Mouse (Mus musculus) CD4-positive, CD25-positive, alpha-beta regulatory T cell, adult 4 months (primary cell): ENCODE measurements at regions not wholly inside any gene's neighbourhood (a gene's known extent, or its start where the extent isn't known, plus 50 kb on each side); places are given as distances from the start of the nearest gene placed in this dataset.

Experiments used
- ATAC-seq: one replicate; pipeline ENCODE4 v1.8.0; 2017

DNA sequence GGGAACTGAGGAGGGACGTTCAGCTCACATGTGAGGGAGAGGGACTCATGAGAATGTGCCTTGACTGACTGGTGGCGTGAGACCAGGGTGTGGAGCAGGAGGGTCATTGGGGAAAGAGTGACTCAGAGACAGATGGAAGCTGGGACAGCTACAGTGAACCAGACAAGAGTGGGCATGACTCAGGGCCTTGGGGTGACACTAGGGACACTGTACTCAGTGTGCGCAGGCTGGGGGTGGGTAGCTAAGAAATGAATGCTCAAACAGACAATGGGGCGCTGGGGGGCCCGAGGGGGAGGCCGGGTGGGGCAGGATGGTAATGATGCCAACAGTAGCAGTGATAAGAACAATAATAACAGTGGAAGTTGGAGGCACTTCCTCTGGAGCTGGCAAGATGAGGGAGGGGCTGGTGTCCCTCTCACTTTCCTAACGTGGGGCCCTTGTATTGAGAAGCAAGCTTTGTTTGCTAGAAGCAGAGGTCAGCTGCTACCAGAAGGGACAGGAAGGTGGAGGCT is 374.0 kb downstream of the Dhx35 start:
- ATAC-seq = no peak

DNA sequence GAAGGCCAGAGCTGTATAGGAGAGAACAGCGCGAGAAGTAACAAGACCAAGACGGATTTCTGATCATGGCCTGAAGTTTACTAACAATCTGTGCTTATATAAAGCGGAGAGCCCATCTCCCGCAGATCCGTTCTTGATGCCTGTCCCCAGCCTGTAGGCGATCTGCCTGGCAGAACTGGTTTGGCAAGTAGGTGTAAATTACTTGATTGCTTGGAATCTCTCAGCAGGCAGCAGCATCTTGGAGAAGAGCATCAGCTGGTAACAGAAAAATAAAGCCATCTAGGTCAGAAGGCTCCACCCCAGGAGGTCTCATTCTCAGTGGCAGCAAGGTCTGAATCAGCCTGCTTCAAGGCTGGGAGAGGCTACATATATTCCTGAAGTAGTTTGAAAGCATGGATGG is 401.5 kb downstream of the Dhx35 start:
- no peak for ATAC-seq

DNA sequence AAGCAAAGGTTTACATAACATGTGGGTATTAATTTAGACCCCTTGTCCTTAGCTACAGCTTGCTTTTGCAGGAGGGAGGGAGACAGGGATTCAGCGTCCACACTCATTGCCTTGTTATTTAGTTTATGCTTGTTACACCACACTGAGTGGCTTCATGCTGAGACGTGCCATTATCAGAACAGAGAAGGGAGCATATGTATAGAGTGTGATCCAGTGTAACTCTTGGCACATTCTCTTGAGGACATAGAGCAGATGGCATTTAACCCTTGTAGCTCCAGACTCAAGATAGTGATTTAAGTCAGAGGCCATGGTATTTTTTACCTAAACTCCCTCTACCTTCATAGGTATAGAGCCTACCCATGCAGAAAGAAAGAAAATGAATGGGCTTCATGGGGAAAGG is 437.7 kb downstream of the Dhx35 start:
- no peak for ATAC-seq

DNA sequence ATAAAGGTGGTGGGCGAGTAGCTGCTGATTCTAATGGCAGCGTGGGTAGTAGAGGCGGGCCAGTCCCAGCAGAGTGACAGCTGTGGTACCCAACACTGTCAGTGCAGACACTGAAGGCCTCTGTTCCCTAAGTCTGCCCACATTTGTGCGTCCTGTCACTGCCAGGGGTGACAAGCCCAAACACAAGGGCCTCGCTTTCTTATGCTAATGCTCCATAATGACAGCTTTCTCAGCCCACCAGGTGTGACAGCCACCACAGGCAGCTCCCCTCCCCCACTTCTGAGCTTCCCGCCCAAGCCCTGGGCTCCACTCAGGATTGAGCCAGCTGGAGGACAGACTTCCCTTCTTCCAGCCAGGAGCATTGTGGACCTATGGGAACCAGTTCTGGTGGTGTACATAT is 440.4 kb downstream of the Dhx35 start:
- ATAC-seq = no peak

DNA sequence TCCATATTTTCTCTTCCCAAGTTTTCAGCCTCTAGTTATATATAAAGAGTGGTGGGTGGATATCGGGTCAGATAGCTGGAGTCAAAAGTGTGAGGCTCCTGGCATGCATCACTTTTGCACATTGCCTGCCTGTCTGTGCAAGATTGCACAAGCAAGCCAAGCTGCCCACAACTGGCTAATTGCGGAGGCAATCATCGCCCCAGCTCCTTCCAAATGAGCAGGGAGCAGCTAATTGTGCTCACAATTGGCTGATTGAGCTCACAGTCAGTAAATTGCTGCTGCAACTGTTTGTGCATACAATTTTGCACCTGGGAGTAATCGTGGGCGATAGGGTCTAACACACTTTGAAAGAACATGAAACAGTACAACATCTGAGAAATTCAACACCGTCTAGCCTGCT is 455.5 kb downstream of the Dhx35 start:
- ATAC-seq = no peak

DNA sequence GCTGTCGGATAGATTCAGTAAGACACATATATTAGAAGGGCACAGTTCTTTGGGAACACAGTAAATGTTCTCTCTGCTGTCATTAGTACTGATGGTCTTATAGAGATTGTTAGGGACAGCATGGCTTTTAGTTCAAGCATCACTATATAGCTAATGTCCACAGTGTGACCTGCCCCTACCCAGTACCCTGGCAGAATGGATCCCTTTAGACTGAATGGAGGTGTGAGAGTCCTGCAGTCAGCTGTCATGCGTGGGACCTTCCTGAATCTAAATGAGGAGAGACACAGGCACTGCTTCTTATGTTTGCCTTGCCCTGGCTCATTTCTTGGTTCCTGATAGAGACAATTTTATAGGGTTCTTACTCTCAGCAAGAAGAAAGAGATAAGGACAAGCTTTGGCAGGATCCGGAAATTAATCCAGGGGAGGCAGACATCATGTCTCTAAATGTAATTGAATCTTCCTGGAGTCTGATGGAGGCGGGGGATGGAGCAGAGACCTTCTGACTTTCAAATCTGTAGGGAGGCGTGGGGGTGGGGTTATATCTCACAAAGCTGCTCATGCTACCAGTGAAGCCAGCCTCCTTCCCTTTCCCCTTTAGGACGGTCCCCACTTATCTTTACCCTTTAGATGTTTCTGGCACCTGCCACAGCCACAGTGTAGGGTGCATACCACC is 456.5 kb downstream of the Dhx35 start:
- no peak for ATAC-seq

DNA sequence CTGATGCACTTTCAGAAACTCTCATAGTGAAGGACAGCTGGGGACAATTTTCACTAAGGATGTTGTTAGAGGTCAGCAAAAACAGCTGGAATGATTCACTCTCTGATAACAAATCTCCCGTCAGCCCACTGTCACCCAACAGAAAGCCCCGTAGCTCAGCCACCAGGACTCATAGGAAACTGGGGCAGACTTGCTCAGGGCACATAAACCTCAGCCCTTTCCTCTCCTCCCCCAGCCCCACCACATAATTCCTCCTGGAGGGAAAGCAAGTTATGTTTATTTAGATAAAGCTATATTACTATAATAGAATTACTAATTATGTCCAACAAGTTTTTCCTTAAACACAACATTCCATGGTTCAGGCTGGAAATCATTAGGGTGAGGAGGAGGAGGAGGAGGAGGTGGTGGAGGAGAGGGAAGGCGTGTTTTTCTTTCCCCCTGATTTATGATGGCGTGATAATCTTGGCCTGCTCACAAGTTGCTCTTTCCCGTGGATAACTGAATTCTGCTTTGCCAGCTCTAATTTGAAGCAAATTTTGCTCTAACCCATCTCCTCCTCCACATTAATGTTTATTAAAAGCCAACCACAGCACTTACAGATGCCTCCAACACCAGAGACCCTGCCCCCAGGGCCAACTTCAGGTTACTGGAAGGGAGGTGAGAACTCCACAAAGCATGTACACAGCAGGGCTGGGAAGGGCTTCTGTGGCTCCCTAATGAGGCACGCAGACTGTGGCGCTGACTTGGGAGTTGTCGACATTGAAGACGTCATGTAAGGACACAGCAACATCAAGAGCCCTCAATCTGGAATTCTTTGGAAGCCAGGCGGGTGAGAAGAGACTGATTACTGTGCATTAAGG is 475.8 kb downstream of the Dhx35 start:
- ATAC-seq = no peak

DNA sequence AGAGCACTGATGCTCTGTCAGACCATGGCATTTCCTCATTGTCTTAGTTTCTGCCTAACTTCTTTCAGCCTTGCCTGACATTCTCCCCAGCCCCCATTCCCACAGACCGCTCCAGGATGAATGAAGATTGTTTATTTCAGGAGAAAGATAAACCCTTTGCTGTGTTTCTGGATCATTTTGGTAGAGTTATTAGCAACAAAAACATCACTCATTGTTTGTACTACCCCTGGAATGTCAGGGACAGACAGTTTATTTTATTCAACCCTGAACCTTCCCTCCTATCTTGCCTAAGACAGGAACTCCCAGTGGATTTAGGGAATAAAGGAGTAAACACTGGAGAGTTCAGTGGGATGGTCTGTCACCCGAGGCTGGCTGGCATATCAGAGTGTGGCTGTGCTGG is 484.3 kb downstream of the Dhx35 start:
- ATAC-seq = no peak

DNA sequence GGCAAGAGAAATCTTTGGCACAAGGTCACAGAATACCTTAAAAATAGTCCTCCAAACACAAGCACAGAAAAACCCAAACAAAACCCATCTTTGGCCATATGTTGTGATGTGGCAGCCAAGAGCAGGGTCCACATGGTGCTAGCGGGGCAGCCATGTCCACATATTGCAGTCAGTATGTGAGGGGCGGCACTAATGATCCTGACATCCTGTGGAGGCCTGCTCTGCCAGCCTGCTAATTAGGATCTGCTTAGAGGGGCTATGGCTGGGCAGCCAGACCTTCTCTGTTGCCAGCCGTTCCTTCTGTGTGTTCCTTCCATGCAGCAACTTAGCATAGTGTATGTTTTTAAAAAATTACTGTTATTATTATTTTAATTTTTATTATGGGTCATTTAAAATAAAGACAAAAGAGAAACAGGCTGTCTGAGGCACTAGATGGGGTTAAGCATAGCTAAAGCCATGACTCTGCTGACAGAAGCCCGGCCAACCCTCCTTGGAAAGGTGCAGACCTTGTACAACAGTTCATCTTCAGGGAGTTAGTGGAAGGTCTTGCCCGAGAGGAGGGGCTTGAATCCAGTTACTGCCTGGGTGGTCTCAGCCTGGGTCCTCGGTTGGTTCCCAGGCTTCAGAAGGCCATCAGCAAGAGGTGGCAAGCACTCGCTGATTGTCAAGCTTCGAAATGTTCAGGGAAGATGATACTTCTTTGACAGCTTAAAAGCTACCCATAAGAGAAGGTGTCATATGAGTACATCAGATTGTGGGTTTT is 487.1 kb downstream of the Dhx35 start:
- ATAC-seq = no peak

DNA sequence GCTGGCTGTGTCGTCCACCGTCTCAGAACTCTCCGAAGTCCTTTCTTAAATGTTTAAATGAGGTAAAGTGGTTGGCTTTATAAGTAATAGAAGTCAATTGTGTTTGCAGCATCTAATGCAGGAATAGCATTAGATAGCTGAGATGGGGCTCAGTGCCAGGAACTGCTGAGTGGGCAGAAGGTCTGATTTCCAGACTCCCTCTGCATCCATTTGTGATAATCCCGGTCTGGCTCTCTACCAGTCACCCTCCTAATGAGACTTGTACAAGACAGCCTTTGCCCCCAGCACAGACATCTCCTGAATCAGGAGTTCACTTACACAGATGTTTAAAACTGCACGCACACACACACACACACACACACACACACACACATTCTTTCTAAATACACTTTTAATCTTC is 489.5 kb downstream of the Dhx35 start:
- ATAC-seq = no peak

DNA sequence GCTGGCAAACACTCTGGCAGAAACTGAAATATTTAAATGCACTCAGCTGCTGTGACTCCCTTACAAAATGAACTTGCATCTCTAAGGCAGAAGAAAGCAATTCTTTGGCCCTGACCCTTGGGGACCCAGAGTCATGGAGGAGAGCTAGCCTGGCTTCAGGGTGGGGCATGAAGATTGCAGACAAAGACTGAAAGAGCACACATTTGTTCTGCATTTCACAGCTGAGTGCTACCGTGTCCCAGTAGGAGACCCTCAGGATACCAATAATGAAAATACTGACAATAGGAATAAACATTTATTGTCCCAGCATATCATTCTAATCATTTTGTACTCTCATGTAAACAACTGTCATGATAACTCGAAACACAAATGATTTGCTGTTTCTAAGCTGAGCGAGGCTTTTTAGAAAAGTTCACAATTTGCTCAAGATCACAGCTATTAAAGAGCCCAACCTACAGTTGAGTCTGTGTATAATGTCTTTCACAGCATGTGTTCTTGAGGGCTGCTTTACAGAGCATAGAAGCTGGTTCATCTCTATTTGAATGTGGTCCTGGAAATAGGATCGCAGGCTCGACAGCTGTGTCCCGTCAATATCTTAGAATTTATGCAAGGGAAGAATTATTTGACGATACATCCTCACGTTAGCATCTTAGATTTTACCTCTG is 490.1 kb downstream of the Dhx35 start:
- ATAC-seq = no peak

DNA sequence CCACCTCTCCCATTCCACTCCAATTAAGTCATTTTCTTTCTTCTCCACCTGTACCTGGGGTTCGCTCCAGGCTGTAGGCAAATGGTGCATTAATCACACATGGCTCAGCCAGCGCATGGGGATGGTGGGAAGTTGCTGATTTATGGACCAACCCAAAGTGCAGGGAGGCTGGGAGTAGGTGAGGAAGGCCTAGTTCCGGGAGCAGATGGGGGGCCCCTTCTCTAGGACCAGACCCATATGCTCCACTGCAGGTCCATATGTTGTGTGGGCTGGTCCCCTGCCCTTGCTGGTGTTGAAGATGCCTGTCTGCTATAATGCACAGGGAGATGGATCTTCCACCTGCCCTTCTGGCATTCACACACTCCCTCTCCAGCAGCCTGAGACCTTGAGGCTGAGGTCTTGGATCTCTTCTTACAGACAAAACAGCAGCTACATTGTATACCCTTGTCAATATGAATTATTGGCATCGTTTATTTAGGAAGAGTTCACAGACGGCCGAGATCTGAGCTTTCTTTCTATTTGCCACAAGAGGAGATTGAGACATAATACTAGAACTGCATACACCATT is 493.5 kb downstream of the Dhx35 start:
- no peak for ATAC-seq

DNA sequence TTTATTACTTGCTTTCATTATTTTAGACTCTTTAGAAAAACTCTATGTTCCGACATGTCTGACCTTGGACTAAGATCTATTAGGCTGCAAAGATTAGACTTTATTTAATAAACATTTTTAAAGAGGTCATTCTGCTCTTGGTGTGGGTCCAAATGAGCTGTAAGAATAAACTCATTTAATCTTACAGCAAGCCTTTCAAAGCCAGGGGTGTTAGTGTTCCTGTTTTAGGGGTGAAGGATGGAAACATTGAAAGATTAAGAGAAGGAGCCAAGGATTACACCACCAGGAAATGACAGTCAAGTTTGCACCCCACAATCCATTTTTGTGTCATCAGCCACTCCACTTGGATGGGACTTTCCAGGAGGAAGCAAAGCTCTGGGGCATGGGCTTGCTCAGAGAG is 495.5 kb downstream of the Dhx35 start:
- ATAC-seq = no peak

DNA sequence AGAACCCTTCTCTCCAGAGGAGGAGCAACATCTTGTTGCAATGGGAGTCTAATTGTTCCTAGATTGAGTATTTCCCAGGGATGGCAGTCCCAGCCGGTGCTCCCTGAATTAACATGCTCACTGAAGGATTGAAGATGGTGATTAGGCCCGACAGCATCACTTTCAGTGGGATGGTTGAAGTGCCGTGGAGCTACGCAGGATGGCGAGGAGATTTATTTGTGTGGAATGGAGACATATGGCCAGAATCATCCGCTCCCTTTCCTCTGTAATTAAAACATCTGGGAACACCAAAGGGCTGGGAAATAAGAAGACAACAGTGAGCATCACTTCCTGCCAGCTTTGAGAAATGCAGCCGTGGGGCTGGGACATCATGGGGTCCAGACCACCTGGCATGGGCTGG is 512.4 kb downstream of the Dhx35 start:
- ATAC-seq = no peak

DNA sequence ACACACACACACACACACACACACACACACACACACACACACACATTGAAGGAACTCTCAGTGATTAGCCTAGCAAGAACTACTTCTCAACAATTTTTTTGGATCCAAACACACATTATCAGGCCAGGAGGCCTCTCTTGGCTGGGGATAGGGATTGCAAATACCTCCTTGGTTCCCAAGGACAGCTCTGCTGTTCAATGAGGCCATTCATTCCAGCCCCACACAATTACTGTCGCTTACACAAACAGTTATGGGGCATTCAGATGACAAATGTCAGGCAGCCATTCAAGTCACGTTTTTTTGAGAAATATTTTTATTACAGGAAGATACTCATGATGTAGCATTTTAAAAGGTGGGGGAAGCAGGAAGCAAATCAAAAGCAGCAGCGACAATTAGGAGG is 540.1 kb downstream of the Dhx35 start:
- no peak for ATAC-seq

DNA sequence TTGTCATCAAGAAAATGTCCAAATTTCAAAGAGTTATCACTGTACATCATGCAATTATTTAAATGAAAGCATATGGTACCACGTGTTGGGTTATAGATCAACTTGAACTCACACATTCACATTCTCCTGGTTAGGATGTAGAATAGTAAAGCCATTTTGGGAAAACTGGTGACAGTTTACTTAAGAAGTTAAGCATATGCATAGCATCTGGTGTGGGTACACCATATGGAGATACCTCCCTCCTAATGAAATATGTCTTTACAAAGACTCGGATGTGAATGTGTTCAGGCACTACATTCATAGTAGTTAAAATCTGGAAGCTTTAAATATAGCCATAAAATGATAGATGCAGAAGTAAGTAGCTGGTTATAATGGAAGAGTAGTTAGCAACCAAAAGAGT is 542.0 kb downstream of the Dhx35 start:
- ATAC-seq = no peak

DNA sequence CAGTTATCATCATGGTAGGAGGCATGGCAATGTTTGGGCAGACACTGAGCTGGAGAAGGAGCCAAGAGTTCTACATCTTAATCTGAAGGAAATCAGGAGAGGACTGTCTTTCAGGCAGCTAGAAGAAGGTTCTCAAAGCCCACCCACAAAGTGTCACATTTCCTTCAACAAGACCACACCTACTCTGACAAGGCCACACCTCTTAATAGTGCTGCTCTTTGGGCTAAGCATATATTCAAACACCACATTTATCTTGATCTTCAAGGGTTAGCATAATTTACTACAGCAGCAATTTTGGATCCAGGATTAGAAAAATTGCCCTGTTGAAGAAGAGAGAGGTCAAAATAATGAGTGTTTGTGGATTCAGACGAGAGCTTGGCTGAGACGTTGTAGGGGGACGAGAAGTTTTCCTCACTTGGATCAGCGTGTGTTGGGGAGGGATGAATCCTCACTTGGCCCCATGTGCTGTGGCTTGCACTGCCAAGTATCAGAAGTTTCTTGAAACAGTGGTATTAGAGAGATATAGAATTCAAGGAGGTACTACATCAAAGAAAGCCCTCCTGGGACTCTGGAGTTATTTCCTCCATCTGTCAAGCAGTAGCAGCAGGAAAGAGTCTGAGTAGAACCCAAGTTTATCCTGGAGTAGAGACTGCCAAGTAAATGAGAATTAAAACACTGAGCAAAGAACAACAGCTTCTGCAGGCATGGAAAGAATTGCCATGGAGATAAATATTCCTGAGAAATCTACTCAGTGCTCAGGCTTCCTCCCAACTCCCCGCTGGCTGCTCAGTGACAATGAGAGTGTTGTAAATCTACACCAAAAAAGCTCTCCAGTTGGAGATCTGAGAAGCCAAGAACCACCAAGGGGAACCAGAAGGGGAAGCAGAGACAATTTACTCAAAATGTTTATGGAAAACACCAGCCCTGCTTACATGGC is 549.3 kb downstream of the Dhx35 start:
- no peak for ATAC-seq

DNA sequence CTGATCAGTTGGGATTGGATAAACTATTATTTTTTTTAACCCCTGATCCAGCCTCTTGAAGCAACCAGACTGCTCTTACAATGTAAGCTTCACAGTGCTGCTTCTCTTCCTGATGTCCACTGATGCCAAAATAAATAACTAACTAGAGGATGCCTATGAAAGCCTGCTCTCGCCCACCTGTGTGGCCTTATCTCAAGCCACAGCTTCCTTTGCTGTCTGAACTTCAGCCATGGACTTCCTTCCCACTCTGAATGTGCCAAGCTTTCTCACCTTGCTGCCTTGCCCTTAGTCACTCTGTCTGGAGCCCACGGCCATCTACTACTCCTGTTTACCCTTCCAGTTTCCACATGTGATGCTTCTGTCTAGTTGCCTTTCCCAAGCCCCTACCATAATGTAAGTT is 559.6 kb downstream of the Dhx35 start:
- ATAC-seq = no peak

DNA sequence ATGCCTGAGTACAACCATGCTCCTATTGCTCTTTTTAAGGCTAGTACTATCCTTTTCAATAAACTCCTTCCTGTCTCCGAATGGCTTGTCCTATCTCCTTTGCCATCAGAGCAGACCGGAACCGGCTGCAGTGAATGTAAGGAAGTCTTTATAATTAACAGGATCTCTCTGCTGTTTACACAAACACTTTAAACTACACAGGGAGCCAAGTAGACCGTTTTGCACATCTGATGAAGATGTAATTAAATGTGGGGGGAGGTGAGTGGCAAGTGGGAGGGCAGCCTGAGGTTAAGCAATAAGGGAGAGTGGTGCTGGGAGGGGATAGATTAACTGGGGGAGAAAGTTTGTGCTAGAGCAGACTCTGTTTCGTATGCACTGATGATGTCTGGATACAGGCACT is 561.9 kb downstream of the Dhx35 start:
- no peak for ATAC-seq

DNA sequence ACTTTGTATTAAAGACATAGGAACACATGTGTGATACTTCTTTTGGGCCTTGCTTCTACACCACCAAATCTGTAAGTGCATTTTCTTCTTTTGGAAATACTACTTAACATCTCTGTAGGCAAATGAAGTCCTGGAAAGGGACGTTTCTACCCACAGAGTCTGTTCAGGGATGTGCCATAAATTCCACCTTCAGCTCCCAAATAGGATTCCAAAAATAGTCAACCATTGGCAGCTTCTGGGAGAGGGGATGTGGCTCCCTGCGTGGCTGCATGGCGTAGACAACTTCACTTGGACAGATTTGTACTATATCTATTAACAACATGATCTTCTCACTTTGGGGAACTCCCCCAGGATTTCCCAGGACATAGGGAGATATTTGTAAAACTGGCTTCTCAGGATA is 566.8 kb downstream of the Dhx35 start:
- no peak for ATAC-seq

DNA sequence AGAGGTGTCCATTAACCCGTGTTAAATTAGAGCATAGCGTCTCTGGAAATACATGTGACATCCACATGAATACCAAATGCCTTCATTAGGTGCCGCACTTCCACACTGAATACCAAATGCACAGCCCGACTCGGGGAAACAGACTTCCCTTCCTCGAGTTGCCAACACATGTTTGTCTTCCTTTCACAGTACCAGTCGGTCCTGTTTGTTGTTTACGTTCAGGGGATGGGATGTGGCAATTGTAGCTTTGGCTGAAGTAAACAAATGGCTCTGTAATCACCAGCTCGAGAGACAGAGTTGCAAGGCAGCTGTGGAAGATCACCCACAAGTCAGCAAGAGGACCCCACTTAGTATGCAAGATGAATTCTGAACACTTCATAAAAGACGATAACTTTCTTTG is 598.3 kb downstream of the Dhx35 start:
- no peak for ATAC-seq
